Mouse (Mus musculus) liver, adult 2 months (tissue): ENCODE results near the gene Elac2.

Experiments
- CTCF ChIP-seq: fragments of 200-500 bp; IDR thresholded peaks from 2 replicates; pipeline ENCODE4 v1.5.1; 2011; ENCODE audit warnings: low read depth, low read length, control low read depth
- POLR2A ChIP-seq: fragments of 200-500 bp; IDR thresholded peaks from 2 replicates; pipeline ENCODE4 v1.6.1; 2011; ENCODE audit warnings: low read length, control low read depth; ENCODE audit not compliant: insufficient read depth; ENCODE audit errors: extremely low read depth

GRCm38 (mm10) chr11:65001729-65002128, 22.9 kb downstream of the Elac2 start:
- TF ChIP-seq CTCF (no peak), POLR2A (no peak)
